Mouse (Mus musculus) hindbrain, embryonic 10.5 days (tissue): ENCODE measurements at regions not wholly inside any gene's neighbourhood (a gene's known extent, or its start where the extent isn't known, plus 50 kb on each side); places are given as distances from the start of the nearest gene placed in this dataset.
A peak's percentile ranks its signal among the peaks of the same experiment; 100 is the strongest.

ENCODE experiments used
- DNase-seq: peaks from one replicate; pipeline ENCODE4 v3.0.0-alpha.2; 2017; ENCODE audit warnings: low spot score
- H3K27ac ChIP-seq: fragments of 300-500 bp; sonication (generic); 2 replicates; pipeline ENCODE4 v1.5.1; 2016; ENCODE audit warnings: mild to moderate bottlenecking, moderate library complexity
- H3K27me3 ChIP-seq: fragments of 300-500 bp; sonication (generic); 2 replicates; pipeline ENCODE4 v1.6.1; 2016; ENCODE audit warnings: mild to moderate bottlenecking; ENCODE audit not compliant: poor library complexity, insufficient read depth, severe bottlenecking
- H3K36me3 ChIP-seq: fragments of 300-500 bp; sonication (generic); 2 replicates; pipeline ENCODE4 v1.6.1; 2016; ENCODE audit warnings: mild to moderate bottlenecking, moderate library complexity
- H3K4me1 ChIP-seq: fragments of 300-500 bp; sonication (generic); replicated peaks from 2 replicates; pipeline ENCODE4 v1.6.1; 2016; ENCODE audit warnings: mild to moderate bottlenecking
- H3K4me3 ChIP-seq: fragments of 300-500 bp; sonication (generic); 2 replicates; pipeline ENCODE4 v1.5.1; 2016; ENCODE audit warnings: mild to moderate bottlenecking, moderate library complexity
- H3K9me3 ChIP-seq: fragments of 300-500 bp; sonication (generic); 2 replicates; pipeline ENCODE4 v1.6.1; 2016; ENCODE audit warnings: mild to moderate bottlenecking, moderate library complexity
- WGBS: fragments of 180-500 bp; shearing (Covaris S2); methylation state at CpG from one replicate; pipeline ENCODE4 v1.1.7; 2016; 5-methylcytosine and 5-hydroxymethylcytosine counted together

DNA sequence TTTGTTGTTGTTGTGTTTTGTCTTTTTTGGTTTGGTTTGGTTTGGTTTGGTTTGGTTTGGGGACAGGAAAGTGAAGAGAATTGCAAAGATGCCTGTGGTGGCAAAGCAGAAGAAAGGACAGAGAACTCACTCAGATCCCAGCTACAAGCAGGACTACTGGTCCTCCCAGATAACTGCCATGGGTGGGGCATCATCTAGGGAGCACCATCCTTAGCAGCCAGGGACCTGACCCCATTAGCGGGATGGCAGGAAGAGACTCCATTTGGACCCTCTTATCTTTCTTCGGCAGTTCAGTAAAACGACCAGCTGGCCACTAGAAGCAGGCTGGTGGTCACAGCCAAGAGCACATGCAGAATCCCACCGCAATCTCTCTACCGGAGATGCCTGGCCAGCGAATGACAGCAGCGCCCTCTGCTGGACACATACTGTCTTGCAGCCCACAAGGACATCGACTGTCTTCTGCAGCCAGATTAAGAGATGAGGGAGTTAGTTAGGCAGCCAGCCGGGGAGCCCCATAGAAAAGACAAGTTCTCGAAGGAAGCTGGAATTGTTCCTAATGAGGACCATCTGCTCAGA, 119.8 kb downstream of the Gm9195 start:
- Histone ChIP-seq H3K27me3 (no peaks in the 10 kb centered on the region), H3K4me3 (no peak overlapping the region), H3K36me3 (no peaks in the 10 kb centered on the region), H3K9me3 (no peaks in the 10 kb centered on the region), H3K27ac (no peak overlapping the region), H3K4me1 (peaks cover 5% of the 10 kb centered on the region; the same call in 1 of the 2 replicates)
- WGBS, result 13% methylated on average over 10 of the region's 10 CpGs
- peak; percentile 87 for DNase-seq

- 0 out of 2 replicates have a peak, but pooled peaks cover 5% of the 10 kb centered on the region for H3K4me1 ChIP-seq
- WGBS, result 80% methylated on average over 4 of the region's 4 CpGs
- DNase-seq, result no peak
Measured at GRCm38 (mm10) chr14:72360829-72361520, 130.7 kb downstream of the Gm9195 start.

DNA sequence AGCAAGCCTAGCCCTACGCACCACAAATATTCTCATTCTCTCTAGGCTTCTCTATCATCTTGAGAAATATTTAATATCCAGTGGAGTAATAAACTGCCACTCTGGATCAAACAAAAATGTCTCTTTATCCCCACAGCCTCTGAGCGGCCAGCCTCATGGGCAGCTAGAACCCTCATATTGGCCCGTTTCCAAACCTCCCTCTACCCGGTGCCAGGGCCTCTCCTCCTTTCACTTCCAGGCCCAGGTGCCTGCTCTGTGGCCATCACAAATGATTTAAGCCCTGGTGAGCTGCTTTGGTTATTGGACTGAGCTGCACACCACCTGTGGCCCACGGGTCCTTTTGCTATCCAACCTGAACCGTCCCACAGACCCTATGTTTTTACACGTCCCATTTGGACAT, 131.5 kb downstream of the Gm9195 start:
- H3K27ac ChIP-seq, result no peak overlapping the region
- no peak overlapping the region for H3K4me3 ChIP-seq
- DNase-seq, result no peak
- no peaks in the 10 kb centered on the region for H3K27me3 ChIP-seq
- no peaks in the 10 kb centered on the region for H3K9me3 ChIP-seq
- 88% methylated on average over 7 of the region's 7 CpGs for WGBS
- H3K4me1 ChIP-seq, result 0 out of 2 replicates have a peak, but pooled peaks cover 5% of the 10 kb centered on the region
- H3K36me3 ChIP-seq, result no peaks in the 10 kb centered on the region

More at GRCm38 (mm10) chr14:72360829-72361520, 130.7 kb downstream of the Gm9195 start:
- Histone ChIP-seq H3K27ac (no peak overlapping the region), H3K4me3 (no peak overlapping the region), H3K27me3 (no peaks in the 10 kb centered on the region), H3K36me3 (no peaks in the 10 kb centered on the region), H3K9me3 (no peaks in the 10 kb centered on the region)

GRCm38 (mm10) chr14:72357915-72358314, 133.7 kb downstream of the Gm9195 start:
- Histone ChIP-seq H3K9me3 (no peaks in the 10 kb centered on the region), H3K27ac (no peak overlapping the region), H3K4me3 (no peak overlapping the region), H3K36me3 (no peaks in the 10 kb centered on the region), H3K27me3 (no peaks in the 10 kb centered on the region), H3K4me1 (0 out of 2 replicates have a peak, but pooled peaks cover 5% of the 10 kb centered on the region)
- no peak for DNase-seq
- 92% methylated on average over 3 of the region's 3 CpGs for WGBS

DNA sequence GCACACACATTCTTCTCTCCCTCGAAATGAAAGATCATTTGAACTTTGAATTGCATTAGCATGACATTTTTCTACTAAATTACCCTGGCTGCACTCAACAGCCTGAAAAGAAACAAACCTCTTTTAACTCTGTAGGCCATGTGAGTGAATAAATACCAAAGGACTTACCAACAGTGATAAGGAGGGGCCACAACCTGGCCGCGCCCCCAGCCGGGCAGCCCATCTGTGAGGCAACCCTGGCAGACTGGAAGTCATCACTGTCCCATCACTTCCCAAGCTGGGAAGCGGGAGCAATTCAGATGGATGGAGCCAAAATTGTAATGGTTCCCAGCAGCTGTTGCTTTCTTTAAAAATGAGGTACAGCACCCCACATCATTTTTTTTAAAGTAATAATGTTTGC, 149.5 kb downstream of the Gm9195 start:
- Histone ChIP-seq H3K27me3 (no peaks in the 10 kb centered on the region), H3K36me3 (no peaks in the 10 kb centered on the region), H3K4me3 (no peak overlapping the region), H3K27ac (no peak overlapping the region), H3K9me3 (no peaks in the 10 kb centered on the region), H3K4me1 (no peaks in the 10 kb centered on the region)
- WGBS, result 72% methylated on average over 5 of the region's 5 CpGs
- DNase-seq, result no peak

DNA sequence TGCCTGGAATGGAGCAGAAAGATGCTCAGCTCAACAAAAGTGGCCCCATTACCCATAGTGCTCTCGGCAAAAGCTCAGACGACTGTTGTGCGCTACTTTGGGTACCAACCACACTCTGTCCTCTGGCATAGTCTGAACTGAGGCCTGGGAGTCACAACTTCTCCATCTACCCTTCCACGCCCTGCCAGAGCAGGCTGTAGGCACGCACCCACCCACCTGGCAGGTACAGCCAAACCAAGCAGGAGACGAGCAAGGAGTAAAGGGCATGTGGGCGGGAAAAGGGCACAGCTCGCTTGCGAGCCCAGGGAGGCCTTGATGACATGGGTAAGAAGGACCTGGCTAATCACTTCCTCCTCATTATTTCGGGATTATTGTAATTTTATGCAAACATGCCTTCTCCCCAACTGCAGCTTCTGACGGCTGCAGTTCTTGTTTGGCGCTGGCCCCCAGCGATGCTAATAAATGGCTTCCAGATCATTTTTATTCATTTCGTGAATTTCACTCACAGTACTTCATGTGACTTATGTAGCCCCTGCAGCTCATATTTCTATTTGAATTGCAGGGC, 150.0 kb downstream of the Gm9195 start:
- Histone ChIP-seq H3K9me3 (no peaks in the 10 kb centered on the region), H3K4me1 (no peaks in the 10 kb centered on the region), H3K36me3 (no peaks in the 10 kb centered on the region), H3K4me3 (no peak overlapping the region), H3K27ac (no peak overlapping the region), H3K27me3 (no peaks in the 10 kb centered on the region)
- no peak for DNase-seq
- 76% methylated on average over 14 of the region's 14 CpGs for WGBS

DNA sequence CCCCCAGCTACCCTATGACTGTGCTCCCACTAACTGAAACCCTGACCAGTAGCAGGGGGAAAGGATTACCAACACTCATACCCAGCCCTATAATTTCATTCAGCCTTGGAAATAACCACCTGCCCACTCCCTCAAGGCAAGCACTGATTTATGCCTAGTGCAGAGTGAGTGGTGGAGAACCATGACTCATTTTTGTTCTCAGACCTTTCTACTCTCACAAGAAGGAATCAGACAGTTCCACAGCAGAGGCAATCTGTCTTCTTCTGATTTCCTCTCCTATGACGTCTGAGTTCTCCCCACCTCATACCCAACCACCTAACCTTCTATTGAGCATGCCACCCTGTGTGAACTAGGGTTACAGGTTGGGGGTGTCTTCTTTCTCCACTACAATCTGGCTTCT, 153.6 kb downstream of the Gm9195 start:
- no peak overlapping the region for H3K4me3 ChIP-seq
- DNase-seq, result no peak
- H3K4me1 ChIP-seq, result no peaks in the 10 kb centered on the region
- WGBS, result 67% methylated on average over 1 of the region's 1 CpGs
- H3K9me3 ChIP-seq, result no peaks in the 10 kb centered on the region
- no peaks in the 10 kb centered on the region for H3K27me3 ChIP-seq
- H3K27ac ChIP-seq, result no peak overlapping the region
- H3K36me3 ChIP-seq, result no peaks in the 10 kb centered on the region

GRCm38 (mm10) chr14:72303856-72304255, 187.8 kb downstream of the Gm9195 start:
- no peak overlapping the region for H3K27ac ChIP-seq
- no peak for DNase-seq
- H3K4me1 ChIP-seq, result no peaks in the 10 kb centered on the region
- H3K9me3 ChIP-seq, result no peaks in the 10 kb centered on the region
- H3K36me3 ChIP-seq, result no peaks in the 10 kb centered on the region
- no peak overlapping the region for H3K4me3 ChIP-seq
- H3K27me3 ChIP-seq, result no peaks in the 10 kb centered on the region

- no peak overlapping the region for H3K27ac ChIP-seq
- H3K9me3 ChIP-seq, result no peaks in the 10 kb centered on the region
- no peaks in the 10 kb centered on the region for H3K36me3 ChIP-seq
- H3K4me3 ChIP-seq, result no peak overlapping the region
- H3K27me3 ChIP-seq, result peaks cover 6% of the 10 kb centered on the region
- 76% methylated on average over 1 of the region's 1 CpGs for WGBS
- H3K4me1 ChIP-seq, result no peaks in the 10 kb centered on the region
- peak; percentile 33 for DNase-seq
Measured at GRCm38 (mm10) chr14:72300026-72300425, 191.6 kb downstream of the Gm9195 start.

DNA sequence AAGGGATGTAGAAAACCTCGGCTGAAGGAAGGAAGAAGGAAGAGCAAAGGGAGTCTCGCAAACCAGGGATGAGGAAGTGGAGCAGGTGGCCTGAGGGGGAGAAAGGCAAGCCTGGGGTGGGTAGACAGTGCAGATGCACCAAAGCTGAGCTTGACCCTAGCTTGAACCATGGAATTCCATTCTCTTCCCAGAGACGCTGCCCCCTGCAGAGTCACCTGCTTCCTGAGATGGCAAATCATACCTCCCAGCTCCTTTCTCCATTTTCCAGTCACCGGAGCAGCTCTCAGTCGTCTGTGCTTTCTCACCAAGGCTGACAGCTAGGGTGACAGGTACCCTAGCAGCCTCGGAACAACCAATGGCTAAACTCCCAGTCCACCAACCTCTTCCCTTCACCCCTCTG, 197.0 kb downstream of the Gm9195 start:
- H3K4me1 ChIP-seq, result no peaks in the 10 kb centered on the region
- H3K36me3 ChIP-seq, result no peaks in the 10 kb centered on the region
- peaks cover 6% of the 10 kb centered on the region for H3K27me3 ChIP-seq
- H3K27ac ChIP-seq, result no peak overlapping the region
- H3K4me3 ChIP-seq, result no peak overlapping the region
- WGBS, result 37% methylated on average over 6 of the region's 6 CpGs
- DNase-seq, result no peak
- H3K9me3 ChIP-seq, result no peaks in the 10 kb centered on the region

GRCm38 (mm10) chr14:72293677-72294387, 197.8 kb downstream of the Gm9195 start:
- WGBS, result 69% methylated on average over 9 of the region's 9 CpGs
- H3K36me3 ChIP-seq, result no peaks in the 10 kb centered on the region
- DNase-seq, result peak; percentile 9
- no peak overlapping the region for H3K4me3 ChIP-seq
- H3K27ac ChIP-seq, result no peak overlapping the region
- no peaks in the 10 kb centered on the region for H3K4me1 ChIP-seq
- peaks cover 6% of the 10 kb centered on the region for H3K27me3 ChIP-seq
- H3K9me3 ChIP-seq, result no peaks in the 10 kb centered on the region

DNA sequence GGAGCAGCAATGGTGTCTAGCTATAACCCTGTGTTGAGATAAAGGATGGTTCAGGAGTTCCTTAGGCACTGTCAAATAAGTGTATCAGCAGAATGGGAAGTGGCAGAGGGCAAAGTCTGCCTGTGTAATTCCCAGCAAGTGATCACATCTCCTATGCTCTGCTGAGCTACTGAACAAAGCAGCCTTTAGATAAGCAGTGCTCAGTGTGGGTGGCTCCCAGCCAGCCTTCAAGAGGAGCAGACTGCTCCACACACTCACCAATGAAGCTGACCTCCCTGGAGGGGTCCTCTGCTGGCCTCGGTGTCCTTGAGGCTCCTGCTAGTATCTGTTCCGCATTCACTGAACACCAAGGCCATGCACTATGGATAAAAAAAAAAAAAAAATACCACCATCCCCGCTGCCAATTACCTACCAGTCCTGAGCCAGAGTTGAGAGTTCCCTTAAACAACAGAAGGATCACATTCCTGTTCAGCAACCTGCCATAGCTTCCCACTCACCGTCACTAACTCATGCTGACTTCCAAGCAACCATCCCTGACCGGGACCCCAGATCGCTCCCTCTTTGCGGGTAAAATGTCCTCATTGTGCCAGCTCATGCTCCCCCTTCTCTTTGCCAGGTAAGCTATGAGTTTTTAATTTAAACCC, 198.9 kb downstream of the Gm9195 start:
- WGBS, result 76% methylated on average over 7 of the region's 7 CpGs
- no peaks in the 10 kb centered on the region for H3K4me1 ChIP-seq

More for the DNA sequence above, 198.9 kb downstream of the Gm9195 start:
- DNase-seq, result no peak
- Histone ChIP-seq H3K36me3 (no peaks in the 10 kb centered on the region), H3K9me3 (no peaks in the 10 kb centered on the region), H3K4me3 (no peak overlapping the region), H3K27ac (no peak overlapping the region), H3K27me3 (peaks cover 6% of the 10 kb centered on the region)
